Mouse (Mus musculus) forebrain, embryonic 14.5 days (tissue): ENCODE measurements at regions not wholly inside any gene's neighbourhood (a gene's known extent, or its start where the extent isn't known, plus 50 kb on each side); places are given as distances from the start of the nearest gene placed in this dataset.

Experiments
- ATAC-seq: fragments of 200-750 bp; cut with Nextera tagmentation; 2 replicates; pipeline ENCODE4 v1.8.0; 2017; ENCODE audit warnings: mild to moderate bottlenecking, moderate library complexity
- DNase-seq: peaks from one replicate; pipeline ENCODE4 v3.0.0-alpha.2; 2015; ENCODE audit warnings: low spot score
- H3K27ac ChIP-seq: fragments of 300-500 bp; sonication (generic); 2 replicates; pipeline ENCODE4 v1.5.1; 2014; ENCODE audit warnings: low read depth, mild to moderate bottlenecking, control low read depth, low read length, moderate library complexity
- H3K27me3 ChIP-seq: fragments of 300-500 bp; sonication (generic); replicated peaks from 2 replicates; pipeline ENCODE4 v1.6.1; 2014; ENCODE audit warnings: low read length, control low read depth, mixed read lengths; ENCODE audit not compliant: control insufficient read depth, insufficient read depth
- H3K36me3 ChIP-seq: fragments of 300-500 bp; sonication (generic); 2 replicates; pipeline ENCODE4 v1.6.1; 2014; ENCODE audit warnings: low read length, control low read depth; ENCODE audit not compliant: control insufficient read depth, insufficient read depth
- H3K4me1 ChIP-seq: fragments of 300-500 bp; sonication (generic); 2 replicates; pipeline ENCODE4 v1.6.1; 2014; ENCODE audit warnings: antibody characterized with exemption, low read length, control low read depth; ENCODE audit not compliant: control insufficient read depth, insufficient read depth
- H3K4me2 ChIP-seq: fragments of 300-500 bp; sonication (generic); 2 replicates; pipeline ENCODE4 v1.6.1; 2014; ENCODE audit warnings: mild to moderate bottlenecking, control low read depth, low read length
- H3K4me3 ChIP-seq: fragments of 300-500 bp; sonication (generic); 2 replicates; pipeline ENCODE4 v1.5.1; 2014; ENCODE audit warnings: low read depth, low read length, control low read depth
- H3K9ac ChIP-seq: fragments of 300-500 bp; sonication (generic); 2 replicates; pipeline ENCODE4 v1.6.1; 2014; ENCODE audit warnings: mild to moderate bottlenecking, low read length, control low read depth, moderate library complexity
- H3K9me3 ChIP-seq: fragments of 300-500 bp; sonication (generic); replicated peaks from 2 replicates; pipeline ENCODE4 v1.6.1; 2016; ENCODE audit warnings: low read length, control low read depth, mixed read lengths; ENCODE audit not compliant: control insufficient read depth
- WGBS: fragments of 180-500 bp; shearing (Covaris S2); extraction: QIAGEN DNeasy Blood & Tissue Kit; methylation state at CpG from one replicate; pipeline ENCODE4 v1.1.7; 2014; 5-methylcytosine and 5-hydroxymethylcytosine counted together

DNA sequence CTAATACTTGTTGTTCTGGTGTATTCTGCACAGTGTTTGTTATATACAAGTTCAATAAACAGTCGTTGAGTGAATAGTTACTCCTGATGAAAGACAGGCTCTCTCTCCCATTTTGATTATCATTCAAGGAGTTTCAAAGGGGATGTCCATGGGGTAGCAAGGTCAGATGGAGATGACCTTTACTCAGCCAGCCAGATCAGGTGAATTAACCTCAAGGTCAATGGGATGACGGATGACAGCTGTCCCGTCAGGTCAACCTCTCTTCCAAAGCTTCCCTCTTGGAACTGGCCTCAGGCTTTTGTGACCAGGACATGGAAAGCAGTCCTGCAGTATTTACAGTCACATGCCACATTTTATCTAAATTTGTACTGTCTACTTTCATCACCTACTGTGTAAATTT, 398.6 kb upstream of the Jag1 start:
- H3K36me3 ChIP-seq: no peaks in the 10 kb centered on the region
- no peak overlapping the region for H3K27ac ChIP-seq
- 85% methylated on average over 3 of the region's 3 CpGs for WGBS
- no peaks in the 10 kb centered on the region for H3K9me3 ChIP-seq
- ATAC-seq (no peak), DNase-seq (no peak)
- H3K27me3 ChIP-seq: no peaks in the 10 kb centered on the region
- H3K4me1 ChIP-seq: no peaks in the 10 kb centered on the region
- H3K9ac ChIP-seq: no peak overlapping the region
- no peak overlapping the region for H3K4me2 ChIP-seq
- H3K4me3 ChIP-seq: no peak overlapping the region

DNA sequence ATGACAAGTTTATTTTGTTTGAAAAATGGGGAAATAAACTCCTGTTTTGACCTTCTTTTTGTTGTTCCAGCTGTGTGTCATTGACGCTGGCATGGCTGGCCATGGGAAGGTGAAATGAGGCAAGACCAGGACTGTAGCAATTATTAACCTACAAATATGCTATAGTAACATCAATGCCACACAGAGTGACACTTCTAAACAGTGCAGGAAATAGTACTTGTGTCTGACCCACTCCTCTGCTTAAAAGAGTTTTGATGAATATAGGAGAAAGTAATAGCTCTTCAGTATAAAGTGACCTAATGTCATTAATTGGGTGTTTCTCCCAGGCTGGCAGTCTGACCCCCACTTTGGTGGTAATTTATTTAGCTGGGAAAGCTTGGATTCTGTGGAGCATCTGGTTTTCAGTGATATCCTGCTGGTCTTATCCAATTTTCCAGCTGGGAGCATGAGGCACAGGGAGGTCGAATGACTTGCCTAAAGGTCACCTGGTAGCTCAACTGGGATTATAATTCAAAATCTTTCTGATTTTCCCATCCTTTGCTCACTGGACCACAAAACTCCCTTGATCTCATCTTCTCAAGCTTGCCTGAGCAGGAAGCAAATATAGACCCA, 397.6 kb upstream of the Jag1 start:
- DNase-seq: no peak
- Histone ChIP-seq H3K9ac (no peak overlapping the region), H3K4me1 (no peaks in the 10 kb centered on the region), H3K4me2 (no peak overlapping the region), H3K27me3 (no peaks in the 10 kb centered on the region), H3K4me3 (no peak overlapping the region), H3K27ac (no peak overlapping the region), H3K36me3 (no peaks in the 10 kb centered on the region), H3K9me3 (no peaks in the 10 kb centered on the region)
- no peak for ATAC-seq
- WGBS: 50% methylated on average over 2 of the region's 2 CpGs

DNA sequence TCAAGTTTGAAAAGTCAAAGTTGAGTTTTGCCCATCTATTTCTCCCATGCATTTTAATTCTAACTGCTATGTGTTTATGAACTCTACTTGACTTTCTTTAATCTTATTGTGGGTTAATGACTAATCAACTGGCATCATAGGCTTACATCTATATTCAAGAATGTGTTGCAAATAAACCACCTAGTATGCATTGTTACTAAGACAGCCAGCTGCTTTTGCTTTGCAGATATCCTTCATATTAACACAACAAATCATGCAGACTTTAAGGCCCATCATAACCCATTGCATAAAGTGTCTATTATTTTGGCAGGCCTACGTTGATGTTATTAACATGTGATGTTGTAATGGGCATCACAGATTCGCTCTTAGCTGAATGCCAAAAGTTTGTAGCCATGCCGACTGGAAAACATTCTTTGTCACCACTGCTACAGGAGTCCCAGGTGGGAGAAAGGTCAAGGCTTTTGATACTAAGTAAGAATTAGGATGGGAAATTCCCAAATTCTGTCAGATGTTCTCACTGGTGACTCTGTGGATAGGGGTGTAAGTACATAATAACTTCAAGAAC, 394.3 kb upstream of the Jag1 start:
- no peak overlapping the region for H3K4me2 ChIP-seq
- DNase-seq (no peak), ATAC-seq (no peak)
- no peaks in the 10 kb centered on the region for H3K27me3 ChIP-seq
- no peak overlapping the region for H3K9ac ChIP-seq
- no peaks in the 10 kb centered on the region for H3K36me3 ChIP-seq
- H3K4me1 ChIP-seq: no peaks in the 10 kb centered on the region
- no peaks in the 10 kb centered on the region for H3K9me3 ChIP-seq
- H3K27ac ChIP-seq: no peak overlapping the region
- 85% methylated on average over 3 of the region's 3 CpGs for WGBS
- no peak overlapping the region for H3K4me3 ChIP-seq

DNA sequence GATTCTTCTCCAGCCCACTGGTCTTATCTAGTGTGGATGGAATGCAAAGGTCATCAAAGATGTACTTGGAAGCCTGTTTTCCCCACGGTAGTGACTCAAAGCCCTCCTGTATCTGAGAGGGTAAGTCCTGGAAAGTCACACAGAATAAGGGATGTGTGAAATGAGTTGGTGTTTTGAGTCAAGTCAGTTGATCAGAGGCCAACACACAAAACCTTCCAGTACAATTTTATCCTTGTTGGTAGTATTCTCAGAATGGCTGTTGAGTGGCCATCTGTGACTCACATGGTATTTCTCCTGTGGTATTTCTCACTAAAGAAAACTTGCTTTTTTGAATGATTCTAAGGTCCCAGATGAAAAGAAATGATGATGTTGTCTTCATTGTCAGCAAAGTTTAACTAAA, 384.8 kb upstream of the Jag1 start:
- 77% methylated on average over 1 of the region's 1 CpGs for WGBS
- Histone ChIP-seq H3K9me3 (no peaks in the 10 kb centered on the region), H3K9ac (no peak overlapping the region), H3K4me1 (no peaks in the 10 kb centered on the region), H3K27ac (no peak overlapping the region), H3K4me3 (no peak overlapping the region), H3K36me3 (no peaks in the 10 kb centered on the region), H3K4me2 (no peak overlapping the region), H3K27me3 (no peaks in the 10 kb centered on the region)
- DNase-seq (no peak), ATAC-seq (no peak)

DNA sequence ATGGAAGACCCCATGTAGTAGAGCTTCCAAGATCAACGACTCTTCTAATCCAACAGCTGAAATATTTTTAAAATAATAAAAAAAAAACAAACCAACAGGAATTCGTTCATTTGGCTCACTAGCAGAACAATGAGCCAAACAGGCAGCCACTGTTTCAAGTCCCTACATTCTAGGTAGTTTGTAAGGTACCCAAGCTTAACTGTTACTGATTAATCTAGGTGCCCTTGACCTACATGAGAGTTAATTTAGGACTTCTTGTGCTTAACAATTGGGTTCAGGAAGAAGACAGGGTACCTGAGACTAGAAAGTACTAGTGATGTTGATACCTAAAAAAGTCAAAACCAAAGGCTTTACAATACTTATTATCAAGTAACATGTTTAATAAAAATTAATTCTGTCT, 381.2 kb upstream of the Jag1 start:
- 76% methylated on average over 2 of the region's 2 CpGs for WGBS

DNA sequence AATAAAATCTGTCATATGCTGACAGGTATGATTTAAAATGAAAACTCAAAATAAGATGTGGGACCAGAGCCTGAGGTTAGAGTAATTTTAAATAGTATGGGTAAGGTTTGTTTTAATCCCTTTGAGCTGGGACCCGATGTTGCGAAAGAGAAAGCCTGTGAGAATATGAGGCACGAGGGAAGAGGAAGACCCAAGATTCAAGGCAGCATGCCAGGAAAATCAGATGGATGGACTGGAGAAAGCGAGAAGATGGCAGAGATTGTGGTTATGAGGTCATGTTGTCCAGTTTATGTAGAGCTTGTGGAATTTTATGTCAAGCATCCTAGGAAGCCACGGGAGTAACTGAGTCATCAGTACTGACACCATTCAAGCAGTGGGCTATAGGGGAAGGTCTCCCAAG, 377.2 kb upstream of the Jag1 start:
- H3K27ac ChIP-seq: no peak overlapping the region
- H3K4me3 ChIP-seq: no peak overlapping the region
- DNase-seq (no peak), ATAC-seq (no peak)
- H3K9me3 ChIP-seq: no peaks in the 10 kb centered on the region
- no peaks in the 10 kb centered on the region for H3K36me3 ChIP-seq
- no peak overlapping the region for H3K9ac ChIP-seq
- no peaks in the 10 kb centered on the region for H3K27me3 ChIP-seq
- H3K4me1 ChIP-seq: no peaks in the 10 kb centered on the region
- WGBS: 90% methylated on average over 5 of the region's 5 CpGs
- H3K4me2 ChIP-seq: no peak overlapping the region

More for the DNA sequence above, 381.2 kb upstream of the Jag1 start:
- Histone ChIP-seq H3K27ac (no peak overlapping the region), H3K9ac (no peak overlapping the region), H3K4me3 (no peak overlapping the region), H3K27me3 (no peaks in the 10 kb centered on the region), H3K4me2 (no peak overlapping the region), H3K36me3 (no peaks in the 10 kb centered on the region), H3K9me3 (no peaks in the 10 kb centered on the region), H3K4me1 (no peaks in the 10 kb centered on the region)
- ATAC-seq: no peak
- DNase-seq: no peak

DNA sequence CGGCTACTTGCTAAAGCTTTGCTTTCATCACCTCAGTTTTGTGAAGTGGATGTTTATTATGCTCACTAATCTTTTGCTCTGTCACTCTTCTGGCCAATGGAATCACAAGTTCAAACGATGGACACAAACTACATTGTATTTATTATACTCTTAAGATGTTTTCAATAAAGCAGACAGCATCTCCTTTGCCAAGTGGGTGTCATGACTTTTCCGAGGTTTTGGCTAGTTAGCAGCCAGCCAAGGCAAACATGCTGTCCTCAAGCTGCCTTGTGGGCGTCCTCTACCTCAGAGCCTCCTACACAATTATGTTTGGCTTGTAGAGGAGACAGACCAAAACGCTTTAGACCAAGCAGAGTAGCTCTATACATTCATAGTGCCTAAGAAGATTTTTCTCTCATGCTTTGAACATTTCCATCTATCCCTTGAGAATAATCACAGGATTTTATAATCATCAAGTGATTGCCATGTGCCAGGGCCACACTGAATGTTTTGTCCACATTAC, 372.8 kb upstream of the Jag1 start:
- Histone ChIP-seq H3K4me3 (no peak overlapping the region), H3K36me3 (no peaks in the 10 kb centered on the region), H3K27me3 (no peaks in the 10 kb centered on the region), H3K9me3 (no peaks in the 10 kb centered on the region), H3K27ac (no peak overlapping the region), H3K4me2 (no peak overlapping the region), H3K4me1 (no peaks in the 10 kb centered on the region), H3K9ac (no peak overlapping the region)
- ATAC-seq (no peak), DNase-seq (no peak)
- WGBS: 77% methylated on average over 5 of the region's 5 CpGs

DNA sequence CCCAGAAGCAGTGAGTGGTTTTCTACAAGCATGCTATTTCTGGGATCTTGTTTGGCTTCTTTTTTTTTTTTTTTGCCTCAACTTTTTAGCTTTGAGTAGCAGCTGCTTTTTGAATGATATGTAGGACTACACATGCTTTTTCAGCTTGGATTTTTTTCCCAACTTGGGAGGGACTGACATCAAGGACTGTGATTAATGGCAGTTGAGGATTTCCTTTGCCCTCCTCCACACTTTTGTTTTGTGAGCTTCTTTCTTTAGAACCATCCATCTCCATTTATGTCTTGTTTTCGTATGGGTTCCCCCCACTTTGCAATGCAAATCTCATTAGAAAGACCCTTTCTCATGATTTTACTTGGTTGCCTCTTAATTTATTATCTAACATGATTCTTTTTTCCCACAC, 352.3 kb upstream of the Jag1 start:
- DNase-seq (no peak), ATAC-seq (no peak)
- Histone ChIP-seq H3K36me3 (no peaks in the 10 kb centered on the region), H3K9ac (no peak overlapping the region), H3K27me3 (no peaks in the 10 kb centered on the region), H3K27ac (no peak overlapping the region), H3K9me3 (no peaks in the 10 kb centered on the region), H3K4me3 (no peak overlapping the region), H3K4me1 (no peaks in the 10 kb centered on the region), H3K4me2 (no peak overlapping the region)
- WGBS: 37% methylated on average over 1 of the region's 1 CpGs

DNA sequence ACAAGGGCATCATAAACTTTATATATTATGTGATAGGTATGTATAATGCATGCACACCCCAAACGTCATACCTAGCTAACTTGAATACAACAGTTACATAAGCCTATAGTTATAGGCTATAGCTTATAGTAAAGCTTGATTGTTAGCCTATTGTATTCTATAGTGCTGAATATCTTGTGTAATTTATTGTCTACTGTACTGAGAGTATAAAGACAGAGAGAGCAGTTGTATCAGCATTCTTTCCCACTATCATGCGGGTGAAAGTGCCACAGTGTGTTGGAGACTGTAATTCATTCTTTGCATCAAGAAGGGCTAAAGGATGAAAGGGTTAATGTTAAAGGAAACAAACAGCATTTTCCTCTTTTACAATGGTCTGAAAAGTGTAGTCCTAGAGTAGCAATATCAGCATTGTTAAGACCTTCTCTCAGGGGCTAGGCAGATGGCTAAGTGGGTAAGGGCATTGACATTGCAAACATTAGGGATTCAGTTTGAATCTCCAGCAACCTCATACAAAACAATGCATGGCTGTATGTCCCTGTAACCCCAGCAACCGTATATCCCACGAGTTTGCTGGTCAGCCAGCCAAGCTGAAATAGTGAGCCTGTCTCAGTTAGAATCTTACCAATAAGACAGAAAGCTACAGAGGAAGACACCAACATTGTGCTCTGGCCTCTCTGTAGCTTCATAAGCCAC, 340.8 kb upstream of the Jag1 start:
- Histone ChIP-seq H3K36me3 (no peaks in the 10 kb centered on the region), H3K4me3 (no peak overlapping the region), H3K4me2 (no peak overlapping the region), H3K4me1 (no peaks in the 10 kb centered on the region), H3K27me3 (no peaks in the 10 kb centered on the region), H3K9me3 (no peaks in the 10 kb centered on the region), H3K27ac (no peak overlapping the region), H3K9ac (no peak overlapping the region)
- WGBS: 52% methylated on average over 4 of the region's 4 CpGs
- DNase-seq (no peak), ATAC-seq (0 out of 2 replicates have a peak, but pooled peaks have one; percentile 20)
